Mouse (Mus musculus): Measurements from ENCODE around the gene Pdzd7.

The Pdzd7 gene

DNA sequence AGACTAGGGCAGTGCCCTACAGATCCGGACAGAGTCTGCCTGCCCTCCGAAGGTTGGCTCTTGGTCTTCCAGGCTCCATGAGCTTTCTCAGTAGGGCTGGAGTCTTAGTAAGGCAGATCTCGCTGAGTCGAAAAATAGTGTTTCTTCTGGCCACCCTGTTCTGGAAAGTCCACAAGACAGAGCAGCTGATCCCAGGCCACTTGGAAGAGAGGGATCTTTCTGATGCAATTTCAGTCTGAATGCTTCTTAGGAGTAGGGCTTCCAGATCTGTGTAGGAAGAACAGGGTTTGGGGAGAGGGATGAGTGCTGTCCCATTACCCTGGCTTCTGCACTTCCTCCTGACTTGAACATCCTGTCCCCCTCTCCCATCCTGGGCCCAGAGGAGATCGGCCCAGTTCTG is at the start of gene Pdzd7:
Gene Pdzd7, minus strand, starts transcription at position 67 of the 400 bp plus-strand sequence.
- no peak for DNase-seq

- DNase-seq = peak; percentile 79 to 82
These were observed 36.5 kb upstream of the Pdzd7 start for GRCm38 (mm10) chr19:45081841-45082550.

DNA sequence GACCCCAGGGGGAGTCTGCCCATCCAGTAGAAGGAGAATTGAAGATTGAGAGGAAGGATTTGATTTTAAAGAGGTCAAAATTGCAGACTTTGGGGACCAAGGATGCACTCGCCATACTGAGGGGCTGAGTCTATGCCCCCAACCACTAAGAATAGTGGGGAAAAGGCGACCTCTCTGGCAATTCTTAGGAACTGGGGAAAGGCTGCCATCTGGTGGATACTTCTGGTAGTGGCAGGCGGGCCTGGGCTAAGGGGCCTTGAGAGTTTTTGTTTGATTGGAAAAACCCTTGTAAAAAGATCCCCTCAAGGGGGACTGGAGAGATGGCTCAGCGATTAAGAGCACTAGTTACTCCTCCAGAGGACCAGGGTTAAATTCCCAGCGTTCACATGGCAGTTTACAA is 35.8 kb upstream of the Pdzd7 start:
- peak; percentile 86 to 87 for DNase-seq

GRCm38 (mm10) chr19:45080711-45081110 is 35.2 kb upstream of the Pdzd7 start:
- DNase-seq = no peak

- peak; percentile 83 to 88 for DNase-seq
These were observed 34.4 kb upstream of the Pdzd7 start for GRCm38 (mm10) chr19:45079769-45080515.

GRCm38 (mm10) chr19:45078971-45079764 is 33.7 kb upstream of the Pdzd7 start:
- peak; percentile 38 to 64 for DNase-seq

- DNase-seq = no peak
These were observed 32.5 kb upstream of the Pdzd7 start for GRCm38 (mm10) chr19:45077742-45078645.

DNA sequence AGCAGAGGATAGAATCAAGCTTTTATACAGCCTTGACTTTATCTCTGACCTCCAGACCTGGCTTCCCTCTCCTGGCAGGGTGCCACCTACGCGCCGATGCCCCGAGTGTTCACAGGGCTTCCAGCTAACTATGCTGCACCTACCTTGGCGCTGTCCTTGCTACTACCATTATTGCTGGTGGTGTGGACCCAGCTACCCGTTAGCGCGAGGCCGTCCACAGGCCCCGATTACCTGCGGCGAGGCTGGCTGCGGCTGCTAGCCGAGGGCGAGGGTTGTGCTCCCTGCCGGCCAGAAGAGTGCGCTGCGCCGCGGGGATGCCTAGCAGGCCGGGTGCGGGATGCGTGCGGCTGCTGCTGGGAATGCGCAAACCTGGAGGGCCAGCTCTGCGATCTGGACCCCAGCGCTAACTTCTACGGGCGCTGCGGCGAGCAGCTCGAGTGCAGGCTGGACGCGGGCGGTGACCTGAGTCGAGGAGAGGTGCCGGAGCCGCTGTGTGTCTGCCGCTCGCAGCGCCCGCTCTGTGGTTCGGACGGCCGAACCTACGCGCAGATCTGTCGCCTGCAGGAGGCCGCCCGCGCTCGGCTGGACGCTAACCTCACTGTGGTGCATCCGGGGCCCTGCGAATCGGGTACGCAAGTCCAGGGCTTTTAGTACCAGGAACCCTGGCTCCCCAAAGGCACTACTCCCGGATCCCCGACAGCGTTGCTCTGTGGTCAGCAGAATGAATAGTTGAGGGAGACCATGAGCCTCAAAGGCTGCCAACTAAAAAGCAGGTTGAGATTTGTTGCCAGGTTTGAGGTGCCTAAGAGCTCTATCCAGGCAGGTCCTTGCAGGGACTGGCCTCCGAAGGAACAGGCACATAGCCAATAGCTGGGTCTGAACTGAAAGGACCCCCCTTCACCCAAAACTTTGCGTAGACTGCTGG is 31.3 kb upstream of the Pdzd7 start:
- DNase-seq = peak; percentile 75 to 85

DNA sequence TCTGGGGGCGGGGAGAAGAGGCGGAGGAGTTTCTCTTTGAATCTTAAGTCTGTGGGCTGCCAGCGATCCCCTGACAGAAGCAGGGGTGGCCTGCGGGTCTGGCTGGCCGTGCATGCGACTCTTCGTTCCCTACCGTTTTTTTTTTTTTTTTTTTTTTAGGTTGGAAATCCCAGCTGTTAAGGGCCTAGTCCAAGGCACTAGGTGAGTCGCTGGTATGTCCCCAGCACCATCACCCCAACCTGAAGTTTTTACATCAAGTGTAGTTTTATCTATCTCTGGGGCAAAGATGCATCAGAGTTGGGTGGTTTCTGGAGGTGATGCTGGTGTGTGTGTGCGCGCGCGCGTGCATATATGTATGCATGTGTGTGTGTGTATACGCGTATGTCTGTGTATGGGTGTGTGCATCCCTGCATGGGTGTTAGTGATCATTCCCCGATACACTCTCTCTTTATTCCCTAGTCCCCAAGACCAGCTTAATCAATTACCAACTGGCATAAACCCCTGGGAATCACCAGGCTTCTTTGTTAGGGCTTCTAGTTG is 30.6 kb upstream of the Pdzd7 start:
- DNase-seq = no peak

DNA sequence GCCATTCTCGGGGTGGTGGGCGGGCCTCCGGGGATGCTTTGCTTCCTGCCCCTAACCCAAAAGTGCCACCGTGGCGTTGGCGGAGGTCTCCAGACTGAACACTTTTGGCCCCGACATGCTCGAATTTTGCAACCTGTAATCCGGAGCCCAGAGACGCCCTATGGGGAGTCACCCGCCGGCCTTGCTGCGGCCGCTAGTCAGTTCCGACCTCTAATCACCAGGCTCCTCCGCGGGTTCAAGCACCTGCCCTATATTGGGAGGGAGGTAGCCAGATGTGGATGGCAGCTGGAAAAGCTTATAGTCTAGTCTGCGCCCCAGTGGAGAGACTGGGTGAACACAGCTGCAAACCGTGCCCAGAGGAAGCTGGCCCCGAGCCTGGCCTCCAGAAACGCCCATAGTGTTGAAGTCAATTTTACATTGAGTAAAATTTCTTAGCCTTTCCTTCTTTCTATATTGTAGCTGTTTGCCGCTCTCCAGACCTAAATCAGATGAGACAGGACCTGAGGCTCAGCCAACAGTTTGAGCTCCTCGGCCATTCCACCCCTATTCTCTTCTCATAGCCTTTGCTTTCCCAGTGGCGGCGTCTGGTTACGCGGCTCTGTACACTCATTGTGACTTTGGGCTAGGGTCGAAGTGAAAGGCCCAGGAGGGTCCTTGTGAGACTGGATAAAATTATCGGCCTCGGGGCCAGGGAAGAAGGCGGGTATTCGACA is 30.0 kb upstream of the Pdzd7 start:
- peak; percentile 47 to 61 for DNase-seq

GRCm38 (mm10) chr19:45074580-45075322 is 29.2 kb upstream of the Pdzd7 start, which contains the start of gene Kazald1:
Gene Kazald1, plus strand, starts transcription at chr19:45075241.
- peak; percentile 96 to 97 for DNase-seq

- DNase-seq = peak; percentile 91 to 94
These were observed 28.5 kb upstream of the Pdzd7 start for GRCm38 (mm10) chr19:45073871-45074542.

DNA sequence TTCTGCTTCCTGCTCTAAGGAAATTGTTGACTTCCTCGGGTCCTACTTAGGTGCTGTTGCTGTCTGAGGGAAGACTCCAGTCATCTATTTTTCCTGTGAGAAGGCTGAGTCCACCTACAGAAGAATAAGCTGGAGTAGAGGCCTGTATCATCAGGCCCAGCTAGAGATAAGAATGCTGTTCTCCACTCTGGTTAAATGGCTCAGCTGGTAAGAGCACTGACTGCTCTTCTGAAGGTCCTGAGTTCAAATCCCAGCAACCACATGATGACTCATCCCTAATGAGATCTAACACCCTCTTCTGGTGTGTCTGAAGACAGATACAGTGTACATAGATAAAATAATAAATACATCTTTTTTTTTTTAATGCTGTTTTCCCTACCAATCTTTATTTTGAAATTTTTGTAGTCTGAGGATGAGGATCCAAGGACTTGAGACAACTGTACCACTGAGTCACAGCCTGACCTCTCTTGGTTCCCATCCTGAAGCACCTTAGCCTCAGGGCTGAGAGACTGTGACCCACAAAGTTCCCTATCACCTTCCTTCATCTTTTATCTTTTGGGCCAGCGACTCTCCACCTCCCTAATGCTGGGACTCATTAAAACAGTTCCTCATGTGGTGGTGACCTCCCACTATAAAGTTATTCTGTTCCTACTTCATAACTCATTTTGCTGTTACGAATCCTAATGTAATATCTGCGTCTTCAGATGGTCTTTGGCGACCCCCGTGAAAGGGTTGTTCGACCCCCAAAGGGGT is 22.4 kb upstream of the Pdzd7 start:
- no peak for DNase-seq

- no peak for DNase-seq
These were observed 21.7 kb upstream of the Pdzd7 start for GRCm38 (mm10) chr19:45067170-45067569.

GRCm38 (mm10) chr19:45065226-45065625 is 19.7 kb upstream of the Pdzd7 start:
- DNase-seq = no peak

DNA sequence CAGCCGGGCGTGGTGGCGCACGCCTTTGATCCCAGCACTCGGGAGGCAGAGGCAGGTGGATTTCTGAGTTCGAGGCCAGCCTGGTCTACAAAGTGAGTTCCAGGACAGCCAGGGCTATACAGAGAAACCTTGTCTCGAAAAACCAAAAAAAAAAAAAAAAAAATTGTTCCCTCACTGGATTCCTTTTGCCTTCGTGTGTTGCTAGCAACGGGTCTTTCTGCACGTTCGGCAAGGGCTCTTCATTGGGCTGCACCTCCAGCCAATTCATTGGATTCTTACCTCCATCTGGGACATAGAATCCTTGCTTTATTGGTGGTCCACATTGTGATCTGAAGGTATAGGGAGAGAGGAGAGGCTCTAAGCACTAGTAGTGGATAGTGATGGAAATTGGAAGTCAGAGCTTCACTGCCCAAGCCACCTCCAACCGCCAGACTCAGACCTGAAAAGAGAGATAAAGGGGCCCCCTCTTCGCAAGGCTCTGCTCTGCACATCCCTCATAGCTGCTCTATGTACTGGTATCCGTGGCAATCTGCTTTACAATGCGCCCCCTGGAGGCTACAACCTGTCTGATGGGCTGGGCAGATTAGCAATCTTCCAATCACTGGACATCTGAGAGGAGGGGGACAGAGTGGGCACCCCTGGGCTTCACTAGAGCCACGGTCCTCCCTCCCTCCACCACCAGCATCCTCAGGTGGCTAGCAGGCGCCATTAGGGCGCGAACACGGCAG is 18.2 kb upstream of the Pdzd7 start:
- DNase-seq = peak; percentile 61 to 66

DNA sequence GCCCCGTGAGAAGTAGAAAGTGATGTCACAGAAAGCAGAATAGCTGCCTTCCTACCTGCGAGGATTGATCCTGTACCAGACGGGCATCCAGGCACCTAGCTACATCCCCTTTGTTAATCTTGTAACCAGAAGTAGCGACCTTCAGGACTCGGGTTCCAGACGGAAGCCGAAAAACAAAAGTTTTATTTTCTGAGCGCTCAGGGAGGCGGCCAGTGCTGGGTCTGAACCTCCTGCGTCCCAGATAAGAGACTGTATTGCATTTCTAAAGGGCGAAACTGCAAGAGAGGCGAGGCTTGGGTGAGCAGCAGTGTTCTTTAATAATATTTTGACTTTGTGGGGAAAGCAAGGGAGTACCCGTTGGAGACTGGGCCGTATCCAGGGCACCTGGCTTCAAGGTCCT is 13.3 kb upstream of the Pdzd7 start:
- no peak for DNase-seq
